Mouse (Mus musculus) limb, embryonic 14.5 days (tissue): Measurements from ENCODE around the gene Ube2h. TPM values are rescaled to one million over a fixed set of nuclear protein-coding genes. Genes with fewer than 3 reads are reported as not detected.

Experiments
- ATAC-seq: fragments of 200-750 bp; cut with Nextera tagmentation; 2 replicates; pipeline ENCODE4 v1.8.0; 2017; ENCODE audit warnings: low read depth, moderate number of reproducible peaks, moderate TSS enrichment; ENCODE audit not compliant: low FRiP score
- DNase-seq: peaks from one replicate; pipeline ENCODE4 v3.0.0-alpha.2; 2015; ENCODE audit warnings: low spot score
- H3K27ac ChIP-seq: fragments of 300-500 bp; sonication (generic); replicated peaks from 2 replicates; pipeline ENCODE4 v1.5.1; 2014; ENCODE audit warnings: low read depth, mild to moderate bottlenecking, low read length, moderate library complexity, mixed read lengths
- H3K27me3 ChIP-seq: fragments of 300-500 bp; sonication (generic); 2 replicates; pipeline ENCODE4 v1.6.1; 2014; ENCODE audit warnings: low read length, mixed read lengths; ENCODE audit not compliant: control insufficient read depth, insufficient read depth
- H3K36me3 ChIP-seq: fragments of 300-500 bp; sonication (generic); 2 replicates; pipeline ENCODE4 v1.6.1; 2014; ENCODE audit warnings: mild to moderate bottlenecking, low read length, moderate library complexity, mixed read lengths; ENCODE audit not compliant: control insufficient read depth, insufficient read depth
- H3K4me1 ChIP-seq: fragments of 300-500 bp; sonication (generic); 2 replicates; pipeline ENCODE4 v1.6.1; 2014; ENCODE audit warnings: antibody characterized with exemption, low read length, mixed read lengths; ENCODE audit not compliant: control insufficient read depth, insufficient read depth
- H3K4me2 ChIP-seq: fragments of 300-500 bp; sonication (generic); replicated peaks from 2 replicates; pipeline ENCODE4 v1.6.1; 2014; ENCODE audit warnings: low read depth, mild to moderate bottlenecking, low read length, moderate library complexity; ENCODE audit not compliant: severe bottlenecking
- H3K4me3 ChIP-seq: fragments of 300-500 bp; sonication (generic); replicated peaks from 2 replicates; pipeline ENCODE4 v1.5.1; 2014; ENCODE audit warnings: low read length
- H3K9ac ChIP-seq: fragments of 300-500 bp; sonication (generic); 2 replicates; pipeline ENCODE4 v1.6.1; 2014; ENCODE audit warnings: mild to moderate bottlenecking, low read depth, low read length, moderate library complexity; ENCODE audit not compliant: severe bottlenecking
- H3K9me3 ChIP-seq: fragments of 300-500 bp; sonication (generic); 2 replicates; pipeline ENCODE4 v1.6.1; 2016; ENCODE audit warnings: low read length; ENCODE audit not compliant: control insufficient read depth
- POLR2A ChIP-seq: fragments of 200-500 bp; IDR thresholded peaks from 2 replicates; pipeline ENCODE4 v1.8.0; 2012; ENCODE audit warnings: inconsistent platforms, mild to moderate bottlenecking, moderate library complexity, borderline replicate concordance; ENCODE audit not compliant: insufficient read depth, insufficient read length; ENCODE audit errors: extremely low read depth
- WGBS: fragments of 180-500 bp; shearing (Covaris S2); extraction: QIAGEN DNeasy Blood & Tissue Kit; methylation state at CpG from one replicate; pipeline ENCODE4 v1.1.7; 2014; 5-methylcytosine and 5-hydroxymethylcytosine counted together
- microRNA counts: library from miRNA; unstranded; fragments of <30 nt; microRNA quantifications from one replicate; lab custom pipeline; 2016
- microRNA-seq: library from miRNA; unstranded; fragments of <30 nt; microRNA quantifications from one replicate; pipeline ENCODE4, GENCODE M21; 2016
- polyA plus RNA-seq, 2 experiments: library from polyadenylated mRNA; depleted of rRNA in 1 of 2; stranded (reverse) in 1 of 2; unstranded in 1 of 2; fragments of >200 nt; fragmentation: Nextera tagmentation in 1 of 2; extraction: Ambion mirVana in 1 of 2; gene quantifications; 2 replicates each; pipeline versions ENCODE4 v1.2.1 to v1.2.3; 2012 to 2014

Gene Ube2h
- polyA plus RNA-seq, 2 experiments: 43.0 to 50.1 TPM

- H3K27me3 ChIP-seq: peaks cover 38% of the 10 kb centered on the region
- H3K36me3 ChIP-seq: no peaks in the 10 kb centered on the region
- peaks cover 6% of the 10 kb centered on the region; the same call in 1 of the 2 replicates for H3K4me1 ChIP-seq
- H3K9ac ChIP-seq: no peak overlapping the region
- H3K9me3 ChIP-seq: no peaks in the 10 kb centered on the region
- no peak overlapping the region for H3K4me3 ChIP-seq
- no peak overlapping the region for H3K4me2 ChIP-seq
- H3K27ac ChIP-seq: no peak overlapping the region
- TF ChIP-seq POLR2A: no peak
- DNase-seq: no peak
- no peak for ATAC-seq
- WGBS: 78% methylated on average over 3 of the region's 3 CpGs
These were observed 136.1 kb downstream of the Ube2h start for GRCm38 (mm10) chr6:30168275-30168674.

DNA sequence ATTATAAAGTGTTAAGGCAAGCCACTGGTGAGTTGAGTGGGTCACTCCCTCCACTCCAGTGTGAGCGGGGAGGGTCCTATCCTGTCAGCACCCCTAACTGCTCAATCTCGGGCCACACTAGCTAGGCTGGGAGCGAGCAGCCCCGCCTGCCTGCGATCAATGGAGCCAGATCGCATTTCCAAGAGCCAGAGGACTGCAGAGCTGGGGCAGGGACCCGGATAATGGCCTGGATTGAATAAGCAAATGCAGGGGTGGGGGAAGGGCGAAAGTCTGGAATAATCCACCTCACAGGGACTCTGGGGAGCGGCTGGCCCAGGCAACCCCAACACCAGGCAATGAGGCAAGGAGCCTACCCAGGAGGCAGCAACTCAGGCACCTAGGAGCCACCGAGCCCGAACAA is 137.1 kb downstream of the Ube2h start:
- Histone ChIP-seq H3K27ac (no peak overlapping the region), H3K4me2 (no peak overlapping the region), H3K4me3 (no peak overlapping the region), H3K4me1 (peaks cover 10% of the 10 kb centered on the region; the same call in 1 of the 2 replicates), H3K27me3 (peaks cover 27% of the 10 kb centered on the region), H3K9ac (no peak overlapping the region), H3K9me3 (no peaks in the 10 kb centered on the region), H3K36me3 (no peaks in the 10 kb centered on the region)
- no peak for TF ChIP-seq POLR2A
- 29% methylated on average over 11 of the region's 11 CpGs for WGBS
- ATAC-seq: no peak
- DNase-seq: no peak

- peaks cover 18% of the 10 kb centered on the region for H3K27me3 ChIP-seq
- H3K27ac ChIP-seq: no peak overlapping the region
These were observed 138.0 kb downstream of the Ube2h start for GRCm38 (mm10) chr6:30166349-30166748.

DNA sequence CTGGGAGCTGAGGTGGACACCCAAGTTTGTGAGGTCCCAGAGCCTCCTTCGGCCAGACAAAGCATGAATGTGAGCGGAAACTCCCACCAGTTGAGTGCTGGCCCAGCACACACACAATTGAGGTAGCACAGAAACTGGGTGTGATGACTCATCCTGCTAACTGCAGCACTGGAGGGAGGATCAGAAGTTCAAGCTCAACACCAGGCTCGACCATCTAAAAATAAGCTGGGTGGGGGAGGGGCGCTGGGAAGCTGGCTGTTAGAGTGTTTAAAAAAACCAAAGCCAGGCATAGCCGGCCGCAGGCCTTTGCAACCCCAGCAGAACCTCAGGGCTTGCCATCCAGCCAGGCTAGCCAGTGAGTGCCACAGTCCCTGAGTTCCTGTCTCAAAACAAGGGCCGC is 142.2 kb downstream of the Ube2h start:
- H3K4me1 ChIP-seq: peaks cover 7% of the 10 kb centered on the region; the same call in 1 of the 2 replicates
- no peak for ATAC-seq
- no peak overlapping the region; the same call in 1 of the 2 replicates for H3K9ac ChIP-seq
- 42% methylated on average over 7 of the region's 7 CpGs for WGBS
- H3K9me3 ChIP-seq: no peaks in the 10 kb centered on the region
- H3K27me3 ChIP-seq: no peaks in the 10 kb centered on the region
- TF ChIP-seq POLR2A: no peak
- no peak overlapping the region for H3K27ac ChIP-seq
- no peak overlapping the region for H3K4me2 ChIP-seq
- H3K4me3 ChIP-seq: no peak overlapping the region
- no peak for DNase-seq
- no peaks in the 10 kb centered on the region for H3K36me3 ChIP-seq

More at GRCm38 (mm10) chr6:30166349-30166748, 138.0 kb downstream of the Ube2h start:
- DNase-seq (no peak), ATAC-seq (no peak)
- Histone ChIP-seq H3K4me3 (no peak overlapping the region), H3K9ac (no peak overlapping the region), H3K4me1 (peaks cover 11% of the 10 kb centered on the region; the same call in 1 of the 2 replicates), H3K9me3 (no peaks in the 10 kb centered on the region), H3K4me2 (no peak overlapping the region), H3K36me3 (no peaks in the 10 kb centered on the region)
- TF ChIP-seq POLR2A: no peak
- WGBS: 67% methylated on average over 3 of the region's 3 CpGs

DNA sequence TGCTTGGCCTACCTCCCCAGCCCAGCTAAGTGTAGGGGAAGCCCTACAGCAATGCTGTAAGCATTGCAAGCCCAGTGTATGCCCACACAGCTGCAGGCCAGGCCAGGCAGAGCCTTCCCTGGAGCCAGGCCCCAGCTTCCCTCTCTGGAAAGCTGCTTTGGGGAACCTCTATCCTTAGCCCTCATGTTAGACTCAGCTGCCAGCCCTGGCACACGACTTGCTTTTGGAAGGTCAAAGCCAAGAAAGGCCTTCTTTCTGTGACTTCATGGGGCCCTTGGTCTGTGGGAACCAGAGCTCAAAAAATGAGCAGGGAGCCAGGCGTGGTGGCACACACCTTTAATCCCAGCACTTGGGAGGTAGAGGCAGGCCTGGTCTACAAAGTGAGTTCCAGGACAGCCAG is 142.7 kb downstream of the Ube2h start:
- ATAC-seq: no peak

More for the DNA sequence above, 142.7 kb downstream of the Ube2h start:
- no peak for DNase-seq
- WGBS: 68% methylated on average over 2 of the region's 2 CpGs
- Histone ChIP-seq H3K4me2 (no peak overlapping the region), H3K9ac (no peak overlapping the region), H3K27ac (no peak overlapping the region), H3K9me3 (no peaks in the 10 kb centered on the region), H3K27me3 (no peaks in the 10 kb centered on the region), H3K4me1 (0 out of 2 replicates have a peak, but pooled peaks cover 6% of the 10 kb centered on the region), H3K4me3 (no peak overlapping the region), H3K36me3 (no peaks in the 10 kb centered on the region)
- no peak for TF ChIP-seq POLR2A

MicroRNA genes within 50 kb of the gene (microRNA counts, 519-probe panel; counts per million panel counts)
- 2,057 counts per million, percentile 29 among the panel's probes with 10 or more counts for microRNA mmu-miR-182 (lab: Ali Mortazavi, UCI)
- microRNA mmu-miR-183 (lab: Ali Mortazavi, UCI): 3,384 counts per million, percentile 66 among the panel's probes with 10 or more counts
- 3,771 counts per million, percentile 77 among the panel's probes with 10 or more counts for microRNA mmu-miR-96 (lab: Ali Mortazavi, UCI)

Small RNA genes lying within 50 kb of the gene (microRNA-seq; reads per million reads assigned to microRNA genes)
- gene Mir182 (5,035 reads per million, percentile 89 among the genes with 10 or more reads in this experiment), gene Mir183 (1,886 reads per million, percentile 79 among the genes with 10 or more reads in this experiment), gene Mir96 (948 reads per million, percentile 72 among the genes with 10 or more reads in this experiment)

Other genes starting within 250 kb of the Ube2h start
- gene Zc3hc1, start 86.5 kb upstream of the Ube2h start, polyA plus RNA-seq (2012; rRNA removed): 41.5 and 41.8 TPM in 2 replicates
- gene Zc3hc1, start 86.5 kb upstream of the Ube2h start, polyA plus RNA-seq (2014; fragmentation: Nextera tagmentation; extraction: Ambion mirVana): 63.4 and 64.6 TPM in 2 replicates
- 106 and 110 TPM in 2 replicates for gene Klhdc10, start 97.3 kb upstream of the Ube2h start, polyA plus RNA-seq (2012; rRNA removed)
- 39.3 and 42.0 TPM in 2 replicates for gene Klhdc10, start 97.3 kb upstream of the Ube2h start, polyA plus RNA-seq (2014; fragmentation: Nextera tagmentation; extraction: Ambion mirVana)
- 47.5 and 63.2 TPM in 2 replicates for gene Tmem209, start 205.2 kb upstream of the Ube2h start, polyA plus RNA-seq (2012; rRNA removed)
- gene Tmem209, start 205.2 kb upstream of the Ube2h start, polyA plus RNA-seq (2014; fragmentation: Nextera tagmentation; extraction: Ambion mirVana): 28.3 and 34.7 TPM in 2 replicates
- gene Ssmem1, start 205.3 kb upstream of the Ube2h start, polyA plus RNA-seq (2012; rRNA removed): 0.10 and 0.12 TPM in 2 replicates
- gene Ssmem1, start 205.3 kb upstream of the Ube2h start, polyA plus RNA-seq (2014; fragmentation: Nextera tagmentation; extraction: Ambion mirVana): 0.17 TPM in 1 of 2 replicates, not detected in the other
- gene Cpa2, start 237.0 kb upstream of the Ube2h start, polyA plus RNA-seq (2012; rRNA removed): 5.2 and 6.6 TPM in 2 replicates
- 5.3 and 6.5 TPM in 2 replicates for gene Cpa2, start 237.0 kb upstream of the Ube2h start, polyA plus RNA-seq (2014; fragmentation: Nextera tagmentation; extraction: Ambion mirVana)